Mouse (Mus musculus): Measurements from ENCODE around the gene Itih5.

GRCm38 (mm10) chr2:10256949-10257348 lies 103.6 kb downstream of the Itih5 start:
- TF ChIP-seq CTCF (IDR thresholded peaks at IDR 0.05; ENCODE audit: insufficient read depth, low read depth, low read length) (no peak), POLR2A (IDR thresholded peaks at IDR 0.05; ENCODE audit: insufficient read depth, low read depth, low read length) (no peak)

All from olfactory bulb, adult 2 months (tissue).